Mouse (Mus musculus): ENCODE results near the gene Orai2. TPM values are rescaled to one million over a fixed set of nuclear protein-coding genes. Genes with fewer than 3 reads are reported as not detected.

Gene Orai2
- polyA plus RNA-seq, 2 experiments = 3.0 to 3.6 TPM

DNA sequence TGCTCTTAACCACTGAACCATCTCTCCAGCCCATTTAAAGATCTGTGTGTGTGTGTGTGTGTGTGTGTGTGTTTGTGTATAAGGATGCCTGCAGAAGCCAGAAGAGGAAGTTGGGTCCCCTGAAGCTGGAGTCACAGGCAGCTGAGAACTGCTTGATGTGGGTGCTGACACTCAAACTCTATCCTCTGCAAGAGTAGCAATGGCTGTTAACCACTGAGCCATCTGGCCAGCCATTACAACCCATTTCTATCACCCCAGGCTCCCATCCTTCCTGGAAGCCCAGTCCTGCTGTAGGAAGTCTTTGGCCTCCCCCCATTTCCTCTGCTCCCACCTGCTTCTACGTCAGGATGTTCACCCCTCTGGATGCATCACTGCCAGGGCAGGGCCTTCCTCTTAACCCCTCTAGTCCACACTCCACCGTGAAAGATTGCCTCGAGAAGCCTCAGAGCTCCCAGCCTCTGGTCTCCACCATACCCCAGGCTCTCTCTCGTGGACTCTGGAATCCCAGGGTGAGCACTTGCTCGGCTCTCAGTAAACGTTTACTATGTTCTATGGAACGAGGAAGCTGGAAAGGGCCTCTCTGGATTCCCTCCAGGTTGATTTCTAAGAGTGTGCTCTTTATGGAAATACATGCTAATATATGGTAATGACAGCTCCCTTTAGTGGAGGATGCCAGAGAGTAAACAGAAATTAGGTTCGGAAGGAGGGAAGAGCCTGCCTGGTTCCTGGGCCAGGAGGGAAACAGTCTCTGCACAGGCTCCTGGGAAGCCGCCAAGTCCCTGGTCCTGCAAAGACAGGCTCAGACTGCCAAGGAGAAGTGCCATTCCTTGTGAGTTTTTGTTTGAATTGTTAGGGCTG lies 3.3 kb upstream of the Orai2 start:
- Histone ChIP-seq H3K9ac (replicated peaks) (no peak overlapping the region), H3K4me1 (replicated peaks; ENCODE audit: control insufficient read depth in 2 of 2, insufficient read depth in 2 of 2, low read length in 1 of 2) (peaks cover 0 to 15% of the 10 kb centered on the region in 2 experiments; a peak in 3 of 4 replicates), H3K4me3 (ENCODE audit: insufficient read depth in 1 of 2, low read depth in 2 of 2, low read length in 2 of 2) (no peak overlapping the region), H3K27me3 (ENCODE audit: control insufficient read depth, insufficient read depth, low read length) (no peaks in the 10 kb centered on the region), H3K36me3 (replicated peaks; ENCODE audit: control insufficient read depth, insufficient read depth, low read depth) (no peaks in the 10 kb centered on the region; the same call in 1 of the 2 replicates), H3K27ac (no peak overlapping the region), H3K9me3 (ENCODE audit: control insufficient read depth, low read length) (no peaks in the 10 kb centered on the region), H3K4me2 (ENCODE audit: low read depth) (no peak overlapping the region)
- 38% methylated on average over 9 of the region's 9 CpGs for WGBS (ENCODE audit: insufficient replicate concordance)
- ATAC-seq (ENCODE audit: insufficient read depth) (no peak), DNase-seq (ENCODE audit: low read depth in 3 of 3, low spot score in 3 of 3) (no peak)
- no peak for TF ChIP-seq EP300 (IDR thresholded peaks at IDR 0.05; ENCODE audit: low read depth)
- TF ChIP-seq CTCF (IDR thresholded peaks at IDR 0.05; ENCODE audit: low read depth) = no peak

DNA sequence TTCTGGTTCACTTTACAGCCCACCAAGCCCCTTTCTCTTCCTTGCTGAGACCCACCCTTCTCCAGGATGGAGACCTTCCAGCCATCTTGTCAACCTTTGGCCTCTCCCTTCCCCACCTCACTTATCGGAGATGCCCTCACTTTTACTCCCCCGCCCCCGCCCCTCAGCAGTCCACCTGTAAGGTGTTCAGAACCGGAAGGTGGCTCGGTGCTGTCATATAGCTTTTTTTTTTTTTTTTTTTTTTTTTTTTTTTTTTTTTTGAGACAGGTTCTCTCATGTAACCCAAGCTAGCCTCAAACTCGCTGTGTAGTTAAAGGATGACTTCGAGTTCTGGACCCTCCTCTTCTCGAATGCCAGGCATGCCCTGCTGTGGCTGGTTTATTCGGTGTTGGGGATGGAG lies 2.4 kb upstream of the Orai2 start:
- Histone ChIP-seq H3K27ac (no peak overlapping the region), H3K36me3 (replicated peaks; ENCODE audit: control insufficient read depth, insufficient read depth, low read depth) (no peaks in the 10 kb centered on the region), H3K4me1 (replicated peaks; ENCODE audit: control insufficient read depth in 2 of 2, insufficient read depth in 2 of 2, low read length in 1 of 2) (peaks cover 0 to 15% of the 10 kb centered on the region in 2 experiments; a peak in 3 of 4 replicates), H3K27me3 (ENCODE audit: control insufficient read depth, insufficient read depth, low read length) (no peaks in the 10 kb centered on the region), H3K9ac (replicated peaks) (no peak overlapping the region), H3K4me2 (ENCODE audit: low read depth) (no peak overlapping the region), H3K9me3 (ENCODE audit: control insufficient read depth, low read length) (peaks cover 4% of the 10 kb centered on the region), H3K4me3 (ENCODE audit: insufficient read depth in 1 of 2, low read depth in 2 of 2, low read length in 2 of 2) (no peak overlapping the region)
- ATAC-seq (ENCODE audit: insufficient read depth) = no peak
- no peak for DNase-seq (ENCODE audit: low read depth in 3 of 3, low spot score in 3 of 3)
- WGBS (ENCODE audit: insufficient replicate concordance) = 62% methylated on average over 9 of the region's 9 CpGs
- TF ChIP-seq CTCF (IDR thresholded peaks at IDR 0.05; ENCODE audit: low read depth) = no peak
- TF ChIP-seq EP300 (IDR thresholded peaks at IDR 0.05; ENCODE audit: low read depth) = no peak

DNA sequence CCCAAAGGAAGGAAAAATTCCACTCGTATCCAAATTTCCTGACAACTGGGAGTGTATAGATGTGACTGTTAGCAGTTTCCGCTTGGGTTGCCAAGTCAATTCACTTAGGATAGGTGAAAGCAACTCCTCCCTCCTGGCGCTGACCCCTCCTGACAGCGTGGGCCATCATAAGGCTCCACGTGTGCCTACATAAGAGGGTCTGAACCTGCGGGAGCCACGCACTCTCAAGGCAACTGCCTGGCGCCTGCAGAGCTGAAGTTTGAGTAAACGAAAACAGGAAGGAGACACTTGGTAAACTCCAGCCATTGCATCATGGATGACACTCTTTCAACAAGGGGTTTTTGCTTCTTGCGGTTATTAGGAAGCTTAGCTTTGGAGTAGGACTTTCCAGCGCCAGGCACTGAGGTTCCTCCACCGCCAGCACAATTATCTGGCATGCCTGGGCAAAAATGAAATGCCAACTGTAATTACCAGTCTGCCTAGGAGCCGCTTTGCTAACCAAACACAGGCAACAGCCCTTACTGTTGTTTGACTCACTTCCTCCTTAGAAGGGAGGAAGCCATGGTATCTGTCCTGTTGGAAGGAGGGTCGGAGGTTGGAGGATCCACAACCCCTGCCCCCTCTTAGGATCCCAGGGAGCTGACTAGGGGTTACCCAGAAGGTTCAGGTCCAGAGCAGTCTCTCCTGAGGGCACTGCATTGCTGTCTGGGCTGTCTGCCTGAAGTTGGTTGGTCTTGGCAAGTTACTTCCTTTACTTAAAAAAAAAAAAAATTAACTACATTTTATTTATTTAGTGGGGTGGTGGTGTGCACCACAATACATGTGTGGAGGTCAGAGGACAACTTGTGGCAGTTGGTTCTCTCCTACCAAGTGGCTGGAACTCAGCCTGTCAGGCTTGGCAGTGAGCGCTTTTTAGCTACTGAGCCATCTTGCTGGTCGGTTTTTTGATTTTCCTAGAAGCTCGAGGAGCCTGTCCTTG lies 1.1 kb upstream of the Orai2 start:
- ATAC-seq (ENCODE audit: insufficient read depth) = peak; percentile 38; the same call in 1 of the 2 replicates
- Histone ChIP-seq H3K27ac (peak overlapping the region; percentile 1; the same call in 1 of the 2 replicates), H3K4me1 (replicated peaks; ENCODE audit: control insufficient read depth in 2 of 2, insufficient read depth in 2 of 2, low read length in 1 of 2) (peaks cover 0 to 15% of the 10 kb centered on the region in 2 experiments; a peak in 3 of 4 replicates), H3K9ac (replicated peaks) (peak overlapping the region; percentile 71), H3K4me3 (ENCODE audit: insufficient read depth in 1 of 2, low read depth in 2 of 2, low read length in 2 of 2) (peak overlapping the region; percentile 58 to 65), H3K4me2 (ENCODE audit: low read depth) (peak overlapping the region; percentile 81), H3K36me3 (replicated peaks; ENCODE audit: control insufficient read depth, insufficient read depth, low read depth) (no peaks in the 10 kb centered on the region), H3K27me3 (ENCODE audit: control insufficient read depth, insufficient read depth, low read length) (no peaks in the 10 kb centered on the region), H3K9me3 (ENCODE audit: control insufficient read depth, low read length) (peaks cover 4% of the 10 kb centered on the region)
- WGBS (ENCODE audit: insufficient replicate concordance) = 13% methylated on average over 17 of the region's 17 CpGs
- DNase-seq (ENCODE audit: low read depth in 3 of 3, low spot score in 3 of 3) = peak in 1 of 3 experiments; percentile 30
- TF ChIP-seq CTCF (IDR thresholded peaks at IDR 0.05; ENCODE audit: low read depth) (no peak), EP300 (IDR thresholded peaks at IDR 0.05; ENCODE audit: low read depth) (no peak)

DNA sequence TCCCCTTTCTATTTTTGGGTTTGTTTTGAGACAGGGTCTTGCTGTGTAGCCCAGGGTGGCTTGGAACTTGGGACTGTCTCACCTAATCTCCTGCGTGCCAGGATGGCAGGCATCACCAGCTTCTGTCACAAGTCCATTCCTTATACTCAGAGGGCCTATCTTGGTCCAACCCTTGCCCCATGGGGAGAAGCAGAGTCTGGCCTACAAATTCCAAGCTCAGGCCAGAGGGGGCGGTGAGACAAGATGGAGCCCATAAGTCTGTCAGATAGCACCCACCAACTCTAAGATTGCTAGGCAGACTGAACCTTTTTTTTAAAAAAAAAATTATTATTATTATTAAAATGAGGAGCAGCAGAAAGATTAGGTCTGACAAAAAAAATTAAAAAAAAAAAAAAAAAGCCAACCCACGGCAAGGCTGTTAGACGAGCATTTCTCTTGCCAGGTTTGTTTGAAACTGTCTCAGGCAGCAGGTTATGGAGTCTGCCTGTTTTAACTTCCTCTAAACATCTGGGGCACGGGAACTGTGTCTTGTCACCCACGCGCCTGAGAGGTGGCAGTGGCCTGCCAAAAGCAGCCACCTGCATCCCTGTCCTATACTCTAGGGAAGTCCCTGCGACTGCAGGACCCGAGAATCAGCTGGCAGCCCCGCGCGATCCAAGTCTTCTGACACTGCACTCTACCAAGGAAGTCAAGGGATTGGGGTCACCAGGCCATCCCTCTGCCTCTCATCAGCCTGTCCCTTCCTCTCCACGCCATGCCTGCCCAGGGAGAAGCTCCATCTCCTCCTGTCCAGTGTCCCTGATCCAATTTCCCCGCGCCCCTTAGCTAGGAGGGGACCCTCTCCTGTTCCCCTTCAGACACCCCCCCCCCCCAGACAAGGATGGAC lies 644 bp downstream of the Orai2 start:
- peak in 1 of 3 experiments; percentile 13 for DNase-seq (ENCODE audit: low read depth in 3 of 3, low spot score in 3 of 3)
- Histone ChIP-seq H3K4me3 (ENCODE audit: insufficient read depth in 1 of 2, low read depth in 2 of 2, low read length in 2 of 2) (peak overlapping the region; percentile 58 to 65), H3K9me3 (ENCODE audit: control insufficient read depth, low read length) (peaks cover 4% of the 10 kb centered on the region), H3K27ac (no peak overlapping the region), H3K36me3 (replicated peaks; ENCODE audit: control insufficient read depth, insufficient read depth, low read depth) (no peaks in the 10 kb centered on the region), H3K9ac (replicated peaks) (peak overlapping the region; percentile 71), H3K4me1 (replicated peaks; ENCODE audit: control insufficient read depth in 2 of 2, insufficient read depth in 2 of 2, low read length in 1 of 2) (peaks cover 0 to 15% of the 10 kb centered on the region in 2 experiments; a peak in 3 of 4 replicates), H3K4me2 (ENCODE audit: low read depth) (peak overlapping the region; percentile 81), H3K27me3 (ENCODE audit: control insufficient read depth, insufficient read depth, low read length) (no peaks in the 10 kb centered on the region)
- 9% methylated on average over 14 of the region's 15 CpGs for WGBS (ENCODE audit: insufficient replicate concordance)
- peak; percentile 42 for ATAC-seq (ENCODE audit: insufficient read depth)
- TF ChIP-seq CTCF (IDR thresholded peaks at IDR 0.05; ENCODE audit: low read depth) (no peak), EP300 (IDR thresholded peaks at IDR 0.05; ENCODE audit: low read depth) (no peak)
